In genomic region chr12:4477941-4478795, GRCm38 (mm10) we compare ENCODE assay signal across 15 mouse cellular contexts. TPM values are rescaled to one million over a fixed set of nuclear protein-coding genes. Genes with fewer than 3 reads are reported as not detected.
A peak's percentile ranks its signal among the peaks of the same experiment; 100 is the strongest.
DNase-seq lines count a peak whose midpoint lies in the region; ATAC-seq and TF ChIP-seq lines count a peak whose summit lies in the region.
"Had no signal": no experiment of that assay in that cellular context is flagged by ENCODE, and none has a peak within 500 bp of the region (broad histone marks: within the 10 kb centered on the region; RNA-seq: fewer than 3 reads in every experiment).

No protein-coding gene starts in this region.

- TF ChIP-seq CTCF in hindbrain, postnatal 0 days (IDR thresholded peaks at IDR 0.05; ENCODE audit: low read depth): no peak

- peak overlapping the region; percentile 89; the same call in 1 of the 2 replicates for H3K4me2 ChIP-seq in embryonic facial prominence, embryonic 13.5 days
- H3K4me2 ChIP-seq in hindbrain, postnatal 0 days (ENCODE audit: low read depth, low read length): peak overlapping the region; percentile 70; the same call in 1 of the 2 replicates
- H3K4me2 ChIP-seq in hindbrain, embryonic 11.5 days (replicated peaks; ENCODE audit: low read depth, low read length): no peak overlapping the region

- no peak overlapping the region for H3K9ac ChIP-seq in embryonic facial prominence, embryonic 13.5 days
- H3K9ac ChIP-seq in hindbrain, postnatal 0 days (replicated peaks; ENCODE audit: low read length): no peak overlapping the region
- no peak overlapping the region for H3K9ac ChIP-seq in hindbrain, embryonic 11.5 days (ENCODE audit: low read depth, low read length)

- H3K4me1 ChIP-seq in embryonic facial prominence, embryonic 13.5 days: peaks cover 26% of the 10 kb centered on the region
- H3K4me1 ChIP-seq in embryonic facial prominence, embryonic 10.5 days: peaks cover 26% of the 10 kb centered on the region
- H3K4me1 ChIP-seq in hindbrain, postnatal 0 days (ENCODE audit: insufficient read depth, low read length): peaks cover 7% of the 10 kb centered on the region; the same call in 1 of the 2 replicates
- no peaks in the 10 kb centered on the region; the same call in 1 of the 2 replicates for H3K4me1 ChIP-seq in hindbrain, embryonic 11.5 days (replicated peaks; ENCODE audit: control insufficient read depth, insufficient read depth, low read length)
- peaks cover 40% of the 10 kb centered on the region for H3K4me1 ChIP-seq in megakaryocyte, embryonic 14.5 days

- no peak for ATAC-seq in embryonic facial prominence, embryonic 13.5 days (ENCODE audit: insufficient number of reproducible peaks, insufficient read depth, low FRiP score, low TSS enrichment, low read depth)
- no peak for ATAC-seq in hindbrain, postnatal 0 days
- no peak for ATAC-seq in hindbrain, embryonic 11.5 days (ENCODE audit: low FRiP score)
- ATAC-seq in megakaryocyte, adult 5-6 weeks (ENCODE audit: poor library complexity, severe bottlenecking): no peak

- 69% methylated on average over 6 of the region's 6 CpGs for whole genome bisulfite sequencing in embryonic facial prominence, embryonic 13.5 days
- WGBS in embryonic facial prominence, embryonic 10.5 days: 75% methylated on average over 6 of the region's 6 CpGs
- 66% methylated on average over 6 of the region's 6 CpGs for WGBS in hindbrain, postnatal 0 days
- 74% methylated on average over 6 of the region's 6 CpGs for WGBS in hindbrain, embryonic 11.5 days

- no peaks in the 10 kb centered on the region for H3K27me3 ChIP-seq in embryonic facial prominence, embryonic 13.5 days
- peaks cover 46% of the 10 kb centered on the region for H3K27me3 ChIP-seq in embryonic facial prominence, embryonic 10.5 days (replicated peaks; ENCODE audit: low read depth, poor library complexity, severe bottlenecking)
- no peaks in the 10 kb centered on the region for H3K27me3 ChIP-seq in hindbrain, postnatal 0 days (ENCODE audit: insufficient read depth, low read length)
- H3K27me3 ChIP-seq in hindbrain, embryonic 11.5 days (ENCODE audit: control insufficient read depth, insufficient read depth, low read length): no peaks in the 10 kb centered on the region; the same call in 1 of the 2 replicates
- H3K27me3 ChIP-seq in megakaryocyte, embryonic 14.5 days (replicated peaks): peaks cover 26% of the 10 kb centered on the region
- H3K27me3 ChIP-seq: stomach, embryonic 15.5 days had no signal

- H3K36me3 ChIP-seq in embryonic facial prominence, embryonic 13.5 days: no peaks in the 10 kb centered on the region
- H3K36me3 ChIP-seq in embryonic facial prominence, embryonic 10.5 days (replicated peaks): no peaks in the 10 kb centered on the region
- H3K36me3 ChIP-seq in hindbrain, postnatal 0 days (ENCODE audit: insufficient read depth, low read length): no peaks in the 10 kb centered on the region
- no peaks in the 10 kb centered on the region for H3K36me3 ChIP-seq in hindbrain, embryonic 11.5 days (ENCODE audit: control insufficient read depth, insufficient read depth, low read length)
- H3K36me3 ChIP-seq in megakaryocyte, embryonic 14.5 days (replicated peaks; ENCODE audit: low read length): no peaks in the 10 kb centered on the region
- H3K36me3 ChIP-seq: liver, embryonic 15.5 days; neural tube, embryonic 12.5 days; stomach, embryonic 15.5 days had no signal

- no peak overlapping the region for H3K4me3 ChIP-seq in embryonic facial prominence, embryonic 13.5 days
- no peak overlapping the region for H3K4me3 ChIP-seq in embryonic facial prominence, embryonic 10.5 days
- H3K4me3 ChIP-seq in hindbrain, postnatal 0 days (ENCODE audit: low read length): no peak overlapping the region
- H3K4me3 ChIP-seq in hindbrain, embryonic 11.5 days (ENCODE audit: low read depth, low read length): no peak overlapping the region
- peak overlapping the region; percentile 78 for H3K4me3 ChIP-seq in megakaryocyte, embryonic 14.5 days (replicated peaks)

- no peaks in the 10 kb centered on the region for H3K9me3 ChIP-seq in embryonic facial prominence, embryonic 13.5 days
- no peaks in the 10 kb centered on the region for H3K9me3 ChIP-seq in embryonic facial prominence, embryonic 10.5 days
- H3K9me3 ChIP-seq in hindbrain, postnatal 0 days (ENCODE audit: low read length): no peaks in the 10 kb centered on the region
- H3K9me3 ChIP-seq in hindbrain, embryonic 11.5 days (ENCODE audit: control insufficient read depth, low read length): no peaks in the 10 kb centered on the region
- H3K9me3 ChIP-seq in megakaryocyte, embryonic 14.5 days: no peaks in the 10 kb centered on the region
- H3K9me3 ChIP-seq: forebrain, embryonic 13.5 days; liver, embryonic 15.5 days; neural tube, embryonic 12.5 days; stomach, embryonic 15.5 days had no signal

- H3K27ac ChIP-seq in embryonic facial prominence, embryonic 13.5 days: no peak overlapping the region
- no peak overlapping the region; the same call in 1 of the 2 replicates for H3K27ac ChIP-seq in embryonic facial prominence, embryonic 10.5 days (replicated peaks)
- no peak overlapping the region for H3K27ac ChIP-seq in hindbrain, postnatal 0 days
- no peak overlapping the region for H3K27ac ChIP-seq in hindbrain, embryonic 11.5 days (ENCODE audit: low read depth, low read length)
- H3K27ac ChIP-seq: liver, embryonic 15.5 days; neural tube, embryonic 12.5 days had no signal

- no peak for DNase-seq in embryonic facial prominence, embryonic 10.5 days (ENCODE audit: low spot score)
- DNase-seq in hindbrain, postnatal 0 days (ENCODE audit: low spot score): no peak
- DNase-seq in hindbrain, embryonic 11.5 days (ENCODE audit: low spot score): no peak
- DNase-seq in naive thymus-derived CD4-positive, alpha-beta T cell, adult 2 months (ENCODE audit: low read depth): peak; percentile 30
- DNase-seq in right cerebral cortex, adult 2 months (ENCODE audit: low spot score in 2 of 2): no peak
- DNase-seq: adrenal gland, postnatal 10 days; cerebellum, postnatal 10 days; left cerebral cortex, postnatal 4 days had no signal

RNA-seq across cellular contexts. Expression of gene Ncoa1, which starts 1.2 kb away (rescaled TPM):
- polyA plus RNA-seq in embryonic facial prominence, embryonic 13.5 days (2015; fragmentation: Nextera tagmentation; extraction: Ambion mirVana): 9.5 and 9.8 TPM in 2 replicates
- polyA plus RNA-seq in embryonic facial prominence, embryonic 10.5 days (2016; fragmentation: Nextera tagmentation; extraction: Ambion mirVana): 2.4 and 2.7 TPM in 2 replicates
- 38.5 and 41.9 TPM in 2 replicates for total RNA-seq in hindbrain, postnatal 0 days (2014; rRNA removed)
- 14.2 TPM in 2 replicates for polyA plus RNA-seq in hindbrain, postnatal 0 days (2015; fragmentation: Nextera tagmentation; extraction: Ambion mirVana)
- polyA plus RNA-seq in hindbrain, embryonic 11.5 days (2014; fragmentation: Nextera tagmentation; extraction: Ambion mirVana): 7.2 and 7.7 TPM in 2 replicates
- polyA plus RNA-seq in megakaryocyte, embryonic 14.5 days (2012; ENCODE audit: insufficient read depth, low replicate concordance): 6.0 and 13.0 TPM in 2 replicates
- 71.5 and 74.4 TPM in 2 replicates for total RNA-seq in megakaryocyte, adult 5-6 weeks (2015)
- 28.4 and 61.9 TPM in 2 replicates for total RNA-seq in megakaryocyte, adult 5-6 weeks (2017)
